In genomic region chr19:41104922-41105321, GRCm38 (mm10) we compare ENCODE assay signal across 10 mouse cellular contexts. TPM values are rescaled to one million over a fixed set of nuclear protein-coding genes. Genes with fewer than 3 reads are reported as not detected.
DNase-seq lines count a peak whose midpoint lies in the region; ATAC-seq and TF ChIP-seq lines count a peak whose summit lies in the region.
"Had no signal": no experiment of that assay in that cellular context is flagged by ENCODE, and none has a peak within 500 bp of the region (broad histone marks: within the 10 kb centered on the region; RNA-seq: fewer than 3 reads in every experiment).

No protein-coding gene starts in this region.

- no peaks in the 10 kb centered on the region for H3K36me3 ChIP-seq in limb, embryonic 11.5 days (ENCODE audit: control insufficient read depth, insufficient read depth, low read length)
- H3K36me3 ChIP-seq in limb, embryonic 10.5 days: no peaks in the 10 kb centered on the region
- H3K36me3 ChIP-seq: lung, embryonic 15.5 days had no signal

- peak; percentile 80; the same call in 1 of the 2 replicates for TF ChIP-seq CTCF in brain, embryonic 14.5 days (IDR thresholded peaks at IDR 0.05; ENCODE audit: borderline replicate concordance, extremely low read depth, insufficient read depth, insufficient read length)

- no peak overlapping the region for H3K4me3 ChIP-seq in limb, embryonic 11.5 days (ENCODE audit: low read depth, low read length)
- H3K4me3 ChIP-seq in limb, embryonic 10.5 days: no peak overlapping the region
- H3K4me3 ChIP-seq: lung, embryonic 15.5 days had no signal

- no peak overlapping the region for H3K4me2 ChIP-seq in limb, embryonic 11.5 days (ENCODE audit: low read depth, severe bottlenecking)
- H3K4me2 ChIP-seq: lung, embryonic 15.5 days had no signal

- H3K27me3 ChIP-seq in limb, embryonic 11.5 days (ENCODE audit: control insufficient read depth, insufficient read depth, low read length): no peaks in the 10 kb centered on the region
- 0 out of 2 replicates have a peak, but pooled peaks cover 1% of the 10 kb centered on the region for H3K27me3 ChIP-seq in limb, embryonic 10.5 days (ENCODE audit: low read depth, poor library complexity, severe bottlenecking)
- H3K27me3 ChIP-seq: lung, embryonic 15.5 days had no signal

- TF ChIP-seq POLR2A in brain, embryonic 14.5 days (IDR thresholded peaks at IDR 0.05; ENCODE audit: borderline replicate concordance, extremely low read depth, insufficient read depth, insufficient read length, poor library complexity, severe bottlenecking): no peak

- peak; percentile 44 to 56 for DNase-seq in cerebellum, postnatal 25 days
- no peak for DNase-seq in cerebellum, adult 11 months
- DNase-seq in limb, embryonic 11.5 days (ENCODE audit: low spot score): peak; percentile 47
- DNase-seq in limb, embryonic 10.5 days (ENCODE audit: low spot score): no peak
- peak; percentile 88 for DNase-seq in brain, embryonic 14.5 days (ENCODE audit: low read depth)
- DNase-seq in spleen, adult 18-20 months: no peak

- ATAC-seq in limb, embryonic 11.5 days (ENCODE audit: insufficient number of reproducible peaks, low FRiP score, low TSS enrichment, low read depth): no peak
- ATAC-seq in megakaryocyte progenitor cell, adult 5-6 weeks (replicated peaks; ENCODE audit: poor library complexity): 0 out of 2 replicates have a peak, but pooled peaks have one; percentile 26
- ATAC-seq in activated CD4-positive, CD25-positive, alpha-beta regulatory T cell, adult 4 months: no peak

- H3K4me1 ChIP-seq in limb, embryonic 11.5 days (ENCODE audit: control insufficient read depth, insufficient read depth, low read length): no peaks in the 10 kb centered on the region
- no peaks in the 10 kb centered on the region; the same call in 1 of the 2 replicates for H3K4me1 ChIP-seq in limb, embryonic 10.5 days

- no peak overlapping the region for H3K27ac ChIP-seq in limb, embryonic 11.5 days (replicated peaks; ENCODE audit: low read depth, low read length)
- no peak overlapping the region for H3K27ac ChIP-seq in limb, embryonic 10.5 days
- H3K27ac ChIP-seq: lung, embryonic 15.5 days had no signal

- no peak overlapping the region for H3K9ac ChIP-seq in limb, embryonic 11.5 days (ENCODE audit: low read length)
- H3K9ac ChIP-seq: lung, embryonic 15.5 days had no signal

- 54% methylated on average over 8 of the region's 8 CpGs for WGBS in limb, embryonic 11.5 days
- WGBS in limb, embryonic 10.5 days: 60% methylated on average over 8 of the region's 8 CpGs

- H3K9me3 ChIP-seq in limb, embryonic 11.5 days (ENCODE audit: control insufficient read depth, low read length): no peaks in the 10 kb centered on the region
- no peaks in the 10 kb centered on the region for H3K9me3 ChIP-seq in limb, embryonic 10.5 days (replicated peaks)
- H3K9me3 ChIP-seq: lung, embryonic 15.5 days had no signal

RNA-seq across cellular contexts. Expression of gene Opalin, which starts 28.0 kb away (rescaled TPM):
- polyA plus RNA-seq in limb, embryonic 11.5 days (2014; fragmentation: Nextera tagmentation; extraction: Ambion mirVana): not detected in 2 replicates
- not detected in 2 replicates for polyA plus RNA-seq in limb, embryonic 10.5 days (2016; fragmentation: Nextera tagmentation; extraction: Ambion mirVana)
- 0.08 TPM in 1 of 2 replicates, not detected in the other for polyA plus RNA-seq in brain, embryonic 14.5 days (2012; rRNA removed)
- total RNA-seq in megakaryocyte progenitor cell, adult 5-6 weeks (2015): not detected in 2 replicates
- not detected in 2 replicates for total RNA-seq in megakaryocyte progenitor cell, adult 5-6 weeks (2017)
- polyA plus RNA-seq in activated CD4-positive, CD25-positive, alpha-beta regulatory T cell, adult 4 months (2017; shearing (Covaris generic)): under 1 TPM in 1 of 2 experiments, not detected in 1; 0.30 TPM
- polyA plus RNA-seq: gonadal fat pad, adult 2 months; lung, embryonic 15.5 days had no signal

Comparison
In these comparisons a context has a peak if more than half of its experiments do, and no peak if none do; other contexts are left out.
1. DNase-seq: peak in cerebellum, postnatal 25 days (2 of 2), limb, embryonic 11.5 days (single experiment) and brain, embryonic 14.5 days (single experiment); none in cerebellum, adult 11 months (single experiment), limb, embryonic 10.5 days (single experiment) and spleen, adult 18-20 months (0 of 2).